Mouse (Mus musculus): Measurements from ENCODE around the gene Camkk2.

Camkk2 gene

GRCm38 (mm10) chr5:122736761-122737160, 42.4 kb downstream of the Camkk2 start:
- 81% methylated on average over 15 of the region's 15 CpGs for WGBS

GRCm38 (mm10) chr5:122735853-122736252, 43.4 kb downstream of the Camkk2 start:
- WGBS, result 88% methylated on average over 7 of the region's 7 CpGs

- 73% methylated on average over 17 of the region's 17 CpGs for WGBS
Measured at GRCm38 (mm10) chr5:122733881-122734280, 45.3 kb downstream of the Camkk2 start.

- WGBS, result 46% methylated on average over 15 of the region's 15 CpGs
Measured at GRCm38 (mm10) chr5:122731991-122732673, 47.1 kb downstream of the Camkk2 start.

- WGBS, result 70% methylated on average over 8 of the region's 8 CpGs
Measured at GRCm38 (mm10) chr5:122731321-122731720, 47.9 kb downstream of the Camkk2 start.

GRCm38 (mm10) chr5:122730776-122731175, 48.4 kb downstream of the Camkk2 start:
- WGBS, result 88% methylated on average over 10 of the region's 10 CpGs

- 79% methylated on average over 7 of the region's 7 CpGs for WGBS
Measured at GRCm38 (mm10) chr5:122727096-122727495, 52.1 kb downstream of the Camkk2 start.

- 60% methylated on average over 5 of the region's 5 CpGs for WGBS
Measured at GRCm38 (mm10) chr5:122726595-122726994, 52.6 kb downstream of the Camkk2 start.

- WGBS, result 13% methylated on average over 7 of the region's 7 CpGs
Measured at GRCm38 (mm10) chr5:122726068-122726467, 53.1 kb downstream of the Camkk2 start.

- WGBS, result 74% methylated on average over 13 of the region's 13 CpGs
Measured at GRCm38 (mm10) chr5:122725453-122725852, 53.8 kb downstream of the Camkk2 start.

- 95% methylated on average over 8 of the region's 8 CpGs for WGBS
Measured at GRCm38 (mm10) chr5:122719168-122719567, 60.0 kb downstream of the Camkk2 start.

GRCm38 (mm10) chr5:122718400-122718799, 60.8 kb downstream of the Camkk2 start:
- 60% methylated on average over 7 of the region's 7 CpGs for WGBS

- WGBS, result 100% methylated on average over 2 of the region's 2 CpGs
Measured at GRCm38 (mm10) chr5:122716793-122717192, 62.4 kb downstream of the Camkk2 start.

- WGBS, result 48% methylated on average over 1 of the region's 1 CpGs
Measured at GRCm38 (mm10) chr5:122715723-122716122, 63.5 kb downstream of the Camkk2 start.

- WGBS, result 84% methylated on average over 6 of the region's 6 CpGs
Measured at GRCm38 (mm10) chr5:122708819-122709218, 70.4 kb downstream of the Camkk2 start.

- WGBS, result under 1% methylated on average over 66 of the region's 66 CpGs
Measured at GRCm38 (mm10) chr5:122707276-122708181, 71.7 kb downstream of the Camkk2 start, which contains the start of gene P2rx4. TSS of gene P2rx4 (plus strand) at chr5:122707544.

GRCm38 (mm10) chr5:122706917-122707275, 72.3 kb downstream of the Camkk2 start:
- WGBS, result 38% methylated on average over 5 of the region's 5 CpGs

- 84% methylated on average over 3 of the region's 3 CpGs for WGBS
Measured at GRCm38 (mm10) chr5:122705174-122705573, 74.0 kb downstream of the Camkk2 start.

- 83% methylated on average over 4 of the region's 4 CpGs for WGBS
Measured at GRCm38 (mm10) chr5:122704571-122704970, 74.6 kb downstream of the Camkk2 start.

- 88% methylated on average over 2 of the region's 2 CpGs for WGBS
Measured at GRCm38 (mm10) chr5:122703574-122703973, 75.6 kb downstream of the Camkk2 start.

- WGBS, result 51% methylated on average over 6 of the region's 6 CpGs
Measured at GRCm38 (mm10) chr5:122702156-122702555, 77.1 kb downstream of the Camkk2 start.

- 64% methylated on average over 5 of the region's 5 CpGs for WGBS
Measured at GRCm38 (mm10) chr5:122700837-122701212, 78.4 kb downstream of the Camkk2 start.
